Mouse (Mus musculus): ENCODE results near the gene Sec31a. TPM values are rescaled to one million over a fixed set of nuclear protein-coding genes. Genes with fewer than 3 reads are reported as not detected.

The Sec31a gene
- total RNA-seq, 1 experiment: 94.5 TPM

- in situ Hi-C loops (cut with MboI; ENCODE audit: low sequenced_read_pairs in 2 of 2, unreplicated experiment in 2 of 2): no loop called here
- Histone ChIP-seq H3K27ac (ENCODE audit: insufficient read depth, low read depth, low read length, poor library complexity, severe bottlenecking) (no peak overlapping the region), H3K9ac (ENCODE audit: insufficient read depth, low read depth, low read length, poor library complexity, severe bottlenecking) (no peak overlapping the region), H3K36me3 (ENCODE audit: control insufficient read depth, insufficient read depth, low read length, poor library complexity, severe bottlenecking) (no peaks in the 10 kb centered on the region), H3K9me3 (ENCODE audit: control insufficient read depth, insufficient read depth, low read depth, low read length) (no peaks in the 10 kb centered on the region), H3K4me3 (ENCODE audit: insufficient read depth in 1 of 2, low read depth in 1 of 2, low read length in 2 of 2, poor library complexity in 1 of 2, severe bottlenecking in 1 of 2) (no peak overlapping the region), H3K4me1 (ENCODE audit: control insufficient read depth in 2 of 2, insufficient read depth in 2 of 2, low read length in 2 of 2, poor library complexity in 1 of 2) (peaks cover 0 to 13% of the 10 kb centered on the region in 2 experiments; a peak in 2 of 4 replicates)
- TF ChIP-seq CHD2 (IDR thresholded peaks at IDR 0.05; ENCODE audit: low read depth, low read length) (no peak), MAFK (IDR thresholded peaks at IDR 0.05; ENCODE audit: insufficient read depth, low read depth, low read length) (no peak), ZC3H11A (IDR thresholded peaks at IDR 0.05; ENCODE audit: borderline replicate concordance, low read depth, low read length) (no peak), HCFC1 (IDR thresholded peaks at IDR 0.05; ENCODE audit: borderline replicate concordance, insufficient read depth, low read length) (no peak), ZNF384 (IDR thresholded peaks at IDR 0.05; ENCODE audit: low read depth, low read length) (no peak)
- DNase-seq (ENCODE audit: low read depth, low spot score): no peak
Measured at GRCm38 (mm10) chr5:100335581-100336080, 80.4 kb downstream of the Sec31a start.

- in situ Hi-C loops (cut with MboI; ENCODE audit: low sequenced_read_pairs in 2 of 2, unreplicated experiment in 2 of 2): no loop called here
- TF ChIP-seq CHD2 (IDR thresholded peaks at IDR 0.05; ENCODE audit: low read depth, low read length) (no peak), HCFC1 (IDR thresholded peaks at IDR 0.05; ENCODE audit: borderline replicate concordance, insufficient read depth, low read length) (no peak), ZC3H11A (IDR thresholded peaks at IDR 0.05; ENCODE audit: borderline replicate concordance, low read depth, low read length) (no peak), ZNF384 (IDR thresholded peaks at IDR 0.05; ENCODE audit: low read depth, low read length) (no peak)
- Histone ChIP-seq H3K9me3 (ENCODE audit: control insufficient read depth, insufficient read depth, low read depth, low read length) (no peaks in the 10 kb centered on the region), H3K4me3 (ENCODE audit: insufficient read depth in 1 of 2, low read depth in 1 of 2, low read length in 2 of 2, poor library complexity in 1 of 2, severe bottlenecking in 1 of 2) (no peak overlapping the region), H3K36me3 (ENCODE audit: control insufficient read depth, insufficient read depth, low read length, poor library complexity, severe bottlenecking) (no peaks in the 10 kb centered on the region), H3K27ac (ENCODE audit: insufficient read depth, low read depth, low read length, poor library complexity, severe bottlenecking) (no peak overlapping the region), H3K4me1 (ENCODE audit: control insufficient read depth in 2 of 2, insufficient read depth in 2 of 2, low read length in 2 of 2, poor library complexity in 1 of 2) (peaks cover 0 to 13% of the 10 kb centered on the region in 2 experiments; a peak in 2 of 4 replicates), H3K9ac (ENCODE audit: insufficient read depth, low read depth, low read length, poor library complexity, severe bottlenecking) (no peak overlapping the region)
- DNase-seq (ENCODE audit: low read depth, low spot score): no peak
Measured at GRCm38 (mm10) chr5:100334686-100335085, 81.3 kb downstream of the Sec31a start.

- in situ Hi-C loops (cut with MboI; ENCODE audit: low sequenced_read_pairs in 2 of 2, unreplicated experiment in 2 of 2): no loop called here
- Histone ChIP-seq H3K9ac (ENCODE audit: insufficient read depth, low read depth, low read length, poor library complexity, severe bottlenecking) (no peak overlapping the region), H3K9me3 (ENCODE audit: control insufficient read depth, insufficient read depth, low read depth, low read length) (no peaks in the 10 kb centered on the region), H3K36me3 (ENCODE audit: control insufficient read depth, insufficient read depth, low read length, poor library complexity, severe bottlenecking) (no peaks in the 10 kb centered on the region), H3K4me1 (ENCODE audit: control insufficient read depth in 2 of 2, insufficient read depth in 2 of 2, low read length in 2 of 2, poor library complexity in 1 of 2) (peaks cover 0 to 13% of the 10 kb centered on the region in 2 experiments; a peak in 2 of 4 replicates), H3K27ac (ENCODE audit: insufficient read depth, low read depth, low read length, poor library complexity, severe bottlenecking) (no peak overlapping the region), H3K4me3 (ENCODE audit: insufficient read depth in 1 of 2, low read depth in 1 of 2, low read length in 2 of 2, poor library complexity in 1 of 2, severe bottlenecking in 1 of 2) (no peak overlapping the region)
- no peak for TF ChIP-seq CHD2 (IDR thresholded peaks at IDR 0.05; ENCODE audit: low read depth, low read length)
- no peak for DNase-seq (ENCODE audit: low read depth, low spot score)
Measured at GRCm38 (mm10) chr5:100333607-100334380, 82.2 kb downstream of the Sec31a start.

- H3K4me3 ChIP-seq (ENCODE audit: insufficient read depth in 1 of 2, low read depth in 1 of 2, low read length in 2 of 2, poor library complexity in 1 of 2, severe bottlenecking in 1 of 2): no peak overlapping the region
- in situ Hi-C loops (cut with MboI; ENCODE audit: low sequenced_read_pairs in 2 of 2, unreplicated experiment in 2 of 2): no loop called here
- H3K9me3 ChIP-seq (ENCODE audit: control insufficient read depth, insufficient read depth, low read depth, low read length): no peaks in the 10 kb centered on the region
- TF ChIP-seq HCFC1 (IDR thresholded peaks at IDR 0.05; ENCODE audit: borderline replicate concordance, insufficient read depth, low read length) (no peak), CHD2 (IDR thresholded peaks at IDR 0.05; ENCODE audit: low read depth, low read length) (no peak), MAFK (IDR thresholded peaks at IDR 0.05; ENCODE audit: insufficient read depth, low read depth, low read length) (no peak), ZC3H11A (IDR thresholded peaks at IDR 0.05; ENCODE audit: borderline replicate concordance, low read depth, low read length) (no peak), ZNF384 (IDR thresholded peaks at IDR 0.05; ENCODE audit: low read depth, low read length) (no peak)
- no peak overlapping the region for H3K9ac ChIP-seq (ENCODE audit: insufficient read depth, low read depth, low read length, poor library complexity, severe bottlenecking)
- no peaks in the 10 kb centered on the region for H3K36me3 ChIP-seq (ENCODE audit: control insufficient read depth, insufficient read depth, low read length, poor library complexity, severe bottlenecking)
- peaks cover 0 to 13% of the 10 kb centered on the region in 2 experiments; a peak in 2 of 4 replicates for H3K4me1 ChIP-seq (ENCODE audit: control insufficient read depth in 2 of 2, insufficient read depth in 2 of 2, low read length in 2 of 2, poor library complexity in 1 of 2)
- H3K27ac ChIP-seq (ENCODE audit: insufficient read depth, low read depth, low read length, poor library complexity, severe bottlenecking): no peak overlapping the region
- DNase-seq (ENCODE audit: low read depth, low spot score): no peak
Measured at GRCm38 (mm10) chr5:100332300-100333004, 83.6 kb downstream of the Sec31a start.

Data from ES-E14 (cell line).